Mouse (Mus musculus): Measurements from ENCODE around the gene Gm8773. TPM values are rescaled to one million over a fixed set of nuclear protein-coding genes. Genes with fewer than 3 reads are reported as not detected.

The Gm8773 gene
- polyA plus RNA-seq, 1 experiment from 2014 or later = 5.6 TPM

DNA sequence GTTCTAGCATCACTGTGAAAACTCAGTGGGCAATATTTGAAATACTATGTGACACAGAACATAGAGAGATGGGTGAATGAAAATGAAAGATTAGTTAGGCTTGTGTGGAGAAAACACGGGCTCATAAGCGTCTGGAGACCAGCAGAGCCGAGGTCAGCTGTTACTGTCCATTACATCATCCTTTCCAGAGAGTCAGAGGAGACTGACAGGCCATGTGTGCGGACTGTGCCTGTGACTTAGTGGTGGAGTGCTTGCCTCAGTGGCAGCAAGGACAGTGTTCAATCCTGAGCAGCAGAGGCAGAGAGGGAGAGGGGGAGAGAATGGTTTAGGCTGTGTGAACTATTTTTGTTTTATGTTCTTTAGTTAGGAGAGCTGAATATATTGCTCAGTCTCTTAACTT is 44.7 kb downstream of the Gm8773 start:
- H3K27me3 ChIP-seq = no peaks in the 10 kb centered on the region
- ATAC-seq (ENCODE audit: low FRiP score) = no peak
- H3K27ac ChIP-seq = no peak overlapping the region
- no peak overlapping the region for H3K4me3 ChIP-seq (replicated peaks)
- 70% methylated on average over 4 of the region's 4 CpGs for WGBS
- H3K4me1 ChIP-seq = no peaks in the 10 kb centered on the region; the same call in 1 of the 2 replicates
- H3K4me2 ChIP-seq = no peak overlapping the region
- H3K9me3 ChIP-seq = no peaks in the 10 kb centered on the region
- no peaks in the 10 kb centered on the region for H3K36me3 ChIP-seq (replicated peaks)
- H3K9ac ChIP-seq = no peak overlapping the region

DNA sequence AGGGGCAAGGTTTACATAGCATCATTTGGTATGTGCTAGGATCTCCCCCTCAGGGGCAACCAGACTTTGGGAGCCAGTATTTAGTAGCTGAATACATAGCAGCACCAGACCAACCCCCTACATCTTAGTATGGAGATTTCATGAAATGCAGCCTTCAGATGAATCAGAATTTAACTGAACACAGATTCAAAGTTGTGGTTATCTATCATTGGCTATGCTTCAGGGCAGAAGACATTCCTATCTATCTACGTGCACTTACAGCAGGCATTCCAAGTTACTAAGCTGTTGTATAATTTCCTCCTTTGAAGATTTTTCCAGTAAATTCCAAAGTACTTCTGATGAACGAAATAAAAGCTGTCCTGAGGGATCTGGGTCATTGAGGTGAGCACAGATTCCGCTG is 51.9 kb downstream of the Gm8773 start:
- no peaks in the 10 kb centered on the region for H3K36me3 ChIP-seq (replicated peaks)
- no peak overlapping the region for H3K4me2 ChIP-seq
- H3K27ac ChIP-seq = no peak overlapping the region
- no peaks in the 10 kb centered on the region for H3K9me3 ChIP-seq
- no peaks in the 10 kb centered on the region for H3K4me1 ChIP-seq
- H3K4me3 ChIP-seq (replicated peaks) = no peak overlapping the region
- ATAC-seq (ENCODE audit: low FRiP score) = no peak
- WGBS = 86% methylated on average over 3 of the region's 3 CpGs
- no peaks in the 10 kb centered on the region for H3K27me3 ChIP-seq
- H3K9ac ChIP-seq = no peak overlapping the region

Other genes with a start within 250 kb of the Gm8773 start
- gene Cdk14, start 153.5 kb upstream of the Gm8773 start, polyA plus RNA-seq (2016; fragmentation: Nextera tagmentation; extraction: Ambion mirVana) = 28.2 and 33.0 TPM in 2 replicates
- not detected in 2 replicates for gene 1700015F17Rik, start 94.7 kb upstream of the Gm8773 start, polyA plus RNA-seq (2016; fragmentation: Nextera tagmentation; extraction: Ambion mirVana)
- gene Cldn12, start 58.8 kb upstream of the Gm8773 start, polyA plus RNA-seq (2016; fragmentation: Nextera tagmentation; extraction: Ambion mirVana) = 32.0 and 36.4 TPM in 2 replicates
- gene Gtpbp10, start 14.3 kb upstream of the Gm8773 start, polyA plus RNA-seq (2016; fragmentation: Nextera tagmentation; extraction: Ambion mirVana) = 36.7 and 37.7 TPM in 2 replicates
- gene Cfap69, start 90.4 kb downstream of the Gm8773 start, polyA plus RNA-seq (2016; fragmentation: Nextera tagmentation; extraction: Ambion mirVana) = 8.4 and 9.3 TPM in 2 replicates
- 7.0 and 8.3 TPM in 2 replicates for gene Steap2, start 120.8 kb downstream of the Gm8773 start, polyA plus RNA-seq (2016; fragmentation: Nextera tagmentation; extraction: Ambion mirVana)
- 3.7 and 4.3 TPM in 2 replicates for gene Steap1, start 175.5 kb downstream of the Gm8773 start, polyA plus RNA-seq (2016; fragmentation: Nextera tagmentation; extraction: Ambion mirVana)

All from forebrain, embryonic 12.5 days (tissue).